Comparison of ENCODE assay signal across 9 mouse cellular contexts in the genomic region with DNA sequence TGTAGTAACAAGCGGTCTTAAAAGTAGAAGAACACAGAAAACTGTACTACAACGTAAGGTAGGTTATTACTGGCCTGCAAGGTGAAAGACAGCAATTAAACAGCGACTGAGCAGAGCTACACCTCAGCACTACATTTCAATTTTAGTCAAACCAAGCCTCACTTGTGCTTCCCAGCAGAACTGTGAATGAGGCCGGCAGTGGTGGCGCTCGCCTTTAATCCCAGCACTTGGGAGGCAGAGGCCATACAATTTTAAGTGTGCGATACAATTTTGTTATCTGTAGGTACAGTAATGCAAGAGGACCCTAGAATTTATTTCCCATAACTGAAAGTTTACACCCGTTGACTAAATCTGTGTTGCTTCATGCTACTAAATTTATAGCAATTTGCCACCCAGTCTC. TPM values are rescaled to one million over a fixed set of nuclear protein-coding genes. Genes with fewer than 3 reads are reported as not detected.
A peak's percentile ranks its signal among the peaks of the same experiment; 100 is the strongest.
DNase-seq lines count a peak whose midpoint lies in the region; ATAC-seq and TF ChIP-seq lines count a peak whose summit lies in the region.
"Had no signal": no experiment of that assay in that cellular context is flagged by ENCODE, and none has a peak within 500 bp of the region (broad histone marks: within the 10 kb centered on the region; RNA-seq: fewer than 3 reads in every experiment).

No protein-coding gene starts in this region.

- no peak for TF ChIP-seq CTCF in midbrain, postnatal 0 days (IDR thresholded peaks at IDR 0.05)

- DNase-seq in kidney, postnatal 36 days, result no peak
- no peak for DNase-seq in midbrain, postnatal 0 days (ENCODE audit: low spot score)
- no peak for DNase-seq in spleen, postnatal 4 days (ENCODE audit: low spot score in 2 of 2)
- DNase-seq in frontal cortex, postnatal 36 days (ENCODE audit: low spot score in 2 of 2), result no peak
- no peak for DNase-seq in left cerebral cortex, adult 11 months (ENCODE audit: low spot score)
- DNase-seq: cerebellum, adult 8-10 months had no signal

- peaks cover 16% of the 10 kb centered on the region for H3K4me1 ChIP-seq in kidney, embryonic 16.5 days (ENCODE audit: insufficient read depth, low read length)
- peaks cover 17% of the 10 kb centered on the region for H3K4me1 ChIP-seq in embryonic facial prominence, embryonic 12.5 days
- H3K4me1 ChIP-seq in intestine, embryonic 15.5 days (replicated peaks), result peaks cover 7% of the 10 kb centered on the region; the same call in 1 of the 2 replicates
- H3K4me1 ChIP-seq in midbrain, postnatal 0 days (ENCODE audit: insufficient read depth, low read length), result peaks cover 10% of the 10 kb centered on the region

- no peaks in the 10 kb centered on the region for H3K9me3 ChIP-seq in kidney, embryonic 16.5 days (ENCODE audit: low read length)
- H3K9me3 ChIP-seq in embryonic facial prominence, embryonic 12.5 days, result no peaks in the 10 kb centered on the region
- no peaks in the 10 kb centered on the region for H3K9me3 ChIP-seq in intestine, embryonic 15.5 days
- H3K9me3 ChIP-seq in midbrain, postnatal 0 days (ENCODE audit: low read length), result no peaks in the 10 kb centered on the region

- H3K4me3 ChIP-seq in kidney, embryonic 16.5 days (ENCODE audit: low read length), result peak overlapping the region; percentile 98
- peak overlapping the region; percentile 90 for H3K4me3 ChIP-seq in embryonic facial prominence, embryonic 12.5 days
- H3K4me3 ChIP-seq in intestine, embryonic 15.5 days (replicated peaks), result peak overlapping the region; percentile 80
- peak overlapping the region; percentile 89; the same call in 1 of the 2 replicates for H3K4me3 ChIP-seq in midbrain, postnatal 0 days (ENCODE audit: low read depth, low read length)

- ATAC-seq in kidney, embryonic 16.5 days (ENCODE audit: low FRiP score, low TSS enrichment), result no peak
- ATAC-seq in embryonic facial prominence, embryonic 12.5 days (ENCODE audit: insufficient number of reproducible peaks, insufficient read depth, low FRiP score, low TSS enrichment), result no peak
- no peak for ATAC-seq in intestine, embryonic 15.5 days
- no peak for ATAC-seq in midbrain, postnatal 0 days (ENCODE audit: low FRiP score)

- peak overlapping the region; percentile 60 for H3K4me2 ChIP-seq in kidney, embryonic 16.5 days (replicated peaks; ENCODE audit: low read depth, low read length)
- H3K4me2 ChIP-seq in embryonic facial prominence, embryonic 12.5 days (replicated peaks), result peak overlapping the region; percentile 50
- peak overlapping the region; percentile 61 for H3K4me2 ChIP-seq in intestine, embryonic 15.5 days (replicated peaks)
- H3K4me2 ChIP-seq in midbrain, postnatal 0 days (ENCODE audit: low read depth, low read length, poor library complexity, severe bottlenecking), result peak overlapping the region; percentile 52

- no peaks in the 10 kb centered on the region for H3K27me3 ChIP-seq in kidney, embryonic 16.5 days (ENCODE audit: insufficient read depth, low read length)
- no peaks in the 10 kb centered on the region for H3K27me3 ChIP-seq in embryonic facial prominence, embryonic 12.5 days
- H3K27me3 ChIP-seq in intestine, embryonic 15.5 days (replicated peaks), result no peaks in the 10 kb centered on the region
- no peaks in the 10 kb centered on the region for H3K27me3 ChIP-seq in midbrain, postnatal 0 days (ENCODE audit: insufficient read depth, low read length)

- 48% methylated on average over 8 of the region's 8 CpGs for WGBS in kidney, embryonic 16.5 days
- WGBS in embryonic facial prominence, embryonic 12.5 days, result 70% methylated on average over 8 of the region's 8 CpGs
- 58% methylated on average over 8 of the region's 8 CpGs for WGBS in intestine, embryonic 15.5 days
- WGBS in midbrain, postnatal 0 days, result 66% methylated on average over 8 of the region's 8 CpGs

- peak overlapping the region; percentile 96 for H3K27ac ChIP-seq in kidney, embryonic 16.5 days (ENCODE audit: low read length)
- H3K27ac ChIP-seq in embryonic facial prominence, embryonic 12.5 days, result peak overlapping the region; percentile 96
- peak overlapping the region; percentile 94; the same call in 1 of the 2 replicates for H3K27ac ChIP-seq in intestine, embryonic 15.5 days
- no peak overlapping the region for H3K27ac ChIP-seq in midbrain, postnatal 0 days (ENCODE audit: low read depth, low read length)

- H3K36me3 ChIP-seq in kidney, embryonic 16.5 days (ENCODE audit: insufficient read depth, low read length), result peaks cover 25% of the 10 kb centered on the region
- peaks cover 27% of the 10 kb centered on the region for H3K36me3 ChIP-seq in embryonic facial prominence, embryonic 12.5 days
- H3K36me3 ChIP-seq in intestine, embryonic 15.5 days, result peaks cover 16% of the 10 kb centered on the region
- peaks cover 18% of the 10 kb centered on the region for H3K36me3 ChIP-seq in midbrain, postnatal 0 days (ENCODE audit: insufficient read depth, low read length)

- peak overlapping the region; percentile 81 for H3K9ac ChIP-seq in kidney, embryonic 16.5 days (replicated peaks; ENCODE audit: low read length)
- H3K9ac ChIP-seq in embryonic facial prominence, embryonic 12.5 days, result no peak overlapping the region
- peak overlapping the region; percentile 56; the same call in 1 of the 2 replicates for H3K9ac ChIP-seq in intestine, embryonic 15.5 days
- H3K9ac ChIP-seq in midbrain, postnatal 0 days (replicated peaks; ENCODE audit: low read length, poor library complexity, severe bottlenecking), result no peak overlapping the region

RNA-seq across cellular contexts. Expression of a gene that starts 1.3 kb away (rescaled TPM):
- polyA plus RNA-seq in kidney, embryonic 16.5 days (2015; fragmentation: Nextera tagmentation; extraction: Ambion mirVana), result 410 and 416 TPM in 2 replicates
- 537 and 548 TPM in 2 replicates for polyA plus RNA-seq in embryonic facial prominence, embryonic 12.5 days (2016; fragmentation: Nextera tagmentation; extraction: Ambion mirVana)
- polyA plus RNA-seq in intestine, embryonic 15.5 days (2015; fragmentation: Nextera tagmentation; extraction: Ambion mirVana), result 531 and 618 TPM in 2 replicates
- total RNA-seq in midbrain, postnatal 0 days (2014; rRNA removed), result 186 and 281 TPM in 2 replicates
- polyA plus RNA-seq in midbrain, postnatal 0 days (2015; fragmentation: Nextera tagmentation; extraction: Ambion mirVana), result 359 and 404 TPM in 2 replicates

RNA-seq across cellular contexts. Expression of a gene that starts 6.8 kb away (rescaled TPM):
- polyA plus RNA-seq in kidney, embryonic 16.5 days (2015; fragmentation: Nextera tagmentation; extraction: Ambion mirVana), result 1.3 and 2.6 TPM in 2 replicates
- 0.94 and 1.0 TPM in 2 replicates for polyA plus RNA-seq in embryonic facial prominence, embryonic 12.5 days (2016; fragmentation: Nextera tagmentation; extraction: Ambion mirVana)
- polyA plus RNA-seq in intestine, embryonic 15.5 days (2015; fragmentation: Nextera tagmentation; extraction: Ambion mirVana), result 1.7 and 1.8 TPM in 2 replicates
- 0.11 and 0.42 TPM in 2 replicates for total RNA-seq in midbrain, postnatal 0 days (2014; rRNA removed)
- polyA plus RNA-seq in midbrain, postnatal 0 days (2015; fragmentation: Nextera tagmentation; extraction: Ambion mirVana), result 0.25 and 0.52 TPM in 2 replicates

RNA-seq across cellular contexts. Expression of a gene that starts 28.5 kb away (rescaled TPM):
- 22.4 and 24.7 TPM in 2 replicates for polyA plus RNA-seq in kidney, embryonic 16.5 days (2015; fragmentation: Nextera tagmentation; extraction: Ambion mirVana)
- 17.2 and 17.8 TPM in 2 replicates for polyA plus RNA-seq in embryonic facial prominence, embryonic 12.5 days (2016; fragmentation: Nextera tagmentation; extraction: Ambion mirVana)
- polyA plus RNA-seq in intestine, embryonic 15.5 days (2015; fragmentation: Nextera tagmentation; extraction: Ambion mirVana), result 22.9 and 25.9 TPM in 2 replicates
- 17.2 and 17.5 TPM in 2 replicates for total RNA-seq in midbrain, postnatal 0 days (2014; rRNA removed)
- polyA plus RNA-seq in midbrain, postnatal 0 days (2015; fragmentation: Nextera tagmentation; extraction: Ambion mirVana), result 9.5 and 10.6 TPM in 2 replicates

RNA-seq across cellular contexts. Expression of a gene that starts 51.6 kb away (rescaled TPM):
- polyA plus RNA-seq in kidney, embryonic 16.5 days (2015; fragmentation: Nextera tagmentation; extraction: Ambion mirVana), result 0.11 and 0.18 TPM in 2 replicates
- polyA plus RNA-seq in embryonic facial prominence, embryonic 12.5 days (2016; fragmentation: Nextera tagmentation; extraction: Ambion mirVana), result 0.19 TPM in 1 of 2 replicates, not detected in the other
- polyA plus RNA-seq in intestine, embryonic 15.5 days (2015; fragmentation: Nextera tagmentation; extraction: Ambion mirVana), result 0.11 and 0.14 TPM in 2 replicates
- 0.27 TPM in 1 of 2 replicates, not detected in the other for total RNA-seq in midbrain, postnatal 0 days (2014; rRNA removed)
- 0.10 TPM in 1 of 2 replicates, not detected in the other for polyA plus RNA-seq in midbrain, postnatal 0 days (2015; fragmentation: Nextera tagmentation; extraction: Ambion mirVana)

Comparison
In these comparisons a context has a peak if more than half of its experiments do, and no peak if none do; other contexts are left out.
1. H3K9ac ChIP-seq: peak in kidney, embryonic 16.5 days (single experiment) and intestine, embryonic 15.5 days (single experiment); none in embryonic facial prominence, embryonic 12.5 days (single experiment) and midbrain, postnatal 0 days (single experiment).
2. Peak in every context shown above with its lines, with median percentiles within 50 percentile points of each other: H3K4me2 ChIP-seq and H3K4me3 ChIP-seq.